In the genomic region with DNA sequence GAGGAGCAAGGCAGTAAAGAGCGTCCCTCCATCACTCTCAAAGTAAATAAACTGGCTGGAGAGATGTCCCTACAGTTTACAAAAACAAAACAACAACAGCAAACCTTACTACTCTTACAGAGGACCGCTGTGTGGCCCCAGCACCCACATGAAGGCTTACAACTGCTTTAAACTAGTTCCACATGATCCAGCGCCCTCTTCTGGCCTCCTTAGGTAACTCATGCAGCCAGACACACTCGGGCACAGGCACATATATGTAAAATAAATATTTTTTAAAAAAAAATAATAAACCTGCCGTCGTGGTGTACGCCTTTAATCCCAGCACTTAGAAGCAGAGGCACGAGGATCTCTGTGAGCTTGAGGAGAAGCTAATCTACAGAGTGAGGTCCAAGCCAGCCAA, we compare ENCODE assay signal across 1 mouse cellular context.
TF ChIP-seq lines count a peak whose summit lies in the region.

No protein-coding gene starts in this region.

TF ChIP-seq in CH12.LX, 34 proteins besides CTCF, POLR2A, EP300 and RAD21:
- TF ChIP-seq SMC3 (IDR thresholded peaks at IDR 0.05; ENCODE audit: low read depth, low read length), result 0 out of 2 replicates have a peak, but pooled peaks have one; percentile 6
- TF ChIP-seq BHLHE40 (IDR thresholded peaks at IDR 0.05; ENCODE audit: low read depth, low read length), result no peak
TF ChIP-seq in CH12.LX: peak in this region for 1.
